Mouse (Mus musculus): ENCODE measurements around the gene Sytl2.
A peak's percentile ranks its signal among the peaks of the same experiment; 100 is the strongest.

Gene Sytl2

DNA sequence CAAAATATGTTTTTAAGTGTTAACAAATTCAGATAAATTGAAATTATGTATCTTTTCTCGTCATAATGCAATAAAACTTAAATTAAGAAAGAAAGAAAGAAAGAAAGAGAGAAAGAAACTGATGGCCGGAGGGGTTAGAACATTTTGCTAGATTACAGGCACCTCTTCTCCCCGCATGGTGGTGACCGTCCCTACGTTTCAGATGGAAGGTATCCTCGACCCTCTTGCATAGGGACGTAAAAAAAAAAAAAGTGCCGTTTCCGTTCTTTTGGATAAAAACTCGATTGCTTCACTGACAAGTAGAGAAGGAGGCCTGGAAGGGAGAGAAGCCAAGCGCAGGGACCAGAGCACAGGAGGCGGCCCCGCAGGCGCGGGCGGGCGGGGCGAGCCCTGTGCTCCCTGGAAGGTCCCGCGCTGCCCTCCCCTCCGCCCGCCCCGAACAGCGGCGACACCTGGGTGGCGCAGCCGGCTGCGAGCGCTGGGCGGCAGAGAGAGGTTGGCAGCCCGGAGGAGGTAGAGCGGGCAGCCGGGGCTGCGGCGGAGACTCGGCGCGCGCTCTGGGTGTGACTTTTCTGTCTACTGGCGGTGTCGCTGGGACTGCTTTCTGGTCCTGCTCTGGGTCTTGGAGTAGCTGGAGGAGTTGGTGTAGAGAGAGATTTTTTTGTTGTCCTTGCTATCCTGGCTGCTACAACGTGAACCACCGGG is at the start of gene Sytl2:
Gene Sytl2 (plus strand): TSS at position 311 of the 705 bp plus-strand sequence.
- DNase-seq (ENCODE audit: low read depth): peak; percentile 68

DNA sequence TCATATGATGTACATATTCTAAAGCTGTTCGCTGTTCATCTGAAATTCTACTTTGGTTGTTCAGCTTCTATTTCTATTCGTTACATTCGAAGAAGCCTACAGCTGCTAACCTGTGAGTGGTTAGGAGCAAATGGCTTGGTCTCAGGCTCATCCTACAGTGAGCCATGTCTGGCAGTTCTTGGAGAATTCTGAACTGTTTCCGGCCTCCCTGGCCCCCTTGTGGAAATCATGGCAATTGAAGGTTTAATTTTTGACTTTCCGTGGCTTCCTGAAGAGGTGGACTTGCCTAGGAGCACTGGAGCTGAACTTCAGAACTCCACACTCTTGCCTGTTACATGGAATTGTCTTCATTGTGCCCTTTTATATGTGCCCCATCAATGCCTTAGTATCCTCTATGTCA is 49.1 kb upstream of the Sytl2 start:
- peak; percentile 61 for DNase-seq (ENCODE audit: low read depth)

DNA sequence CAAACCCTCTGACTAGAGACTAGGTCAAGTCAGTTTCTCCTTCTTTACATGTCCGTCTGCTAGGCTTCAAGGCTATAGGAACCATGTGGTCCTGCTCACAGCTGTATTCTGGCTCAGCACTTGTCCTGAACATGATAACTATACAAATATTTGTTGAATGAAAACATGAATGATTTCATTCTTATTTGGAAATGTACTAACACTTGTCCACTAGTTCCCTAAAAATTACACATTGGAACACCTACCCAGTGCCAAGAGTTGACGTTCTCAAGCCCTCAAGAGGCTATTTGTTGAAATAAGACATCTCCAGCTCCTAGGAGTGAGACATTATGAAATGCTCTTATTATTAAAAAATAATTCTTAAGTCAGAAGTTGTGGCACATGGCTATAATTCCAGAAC is 43.4 kb upstream of the Sytl2 start:
- DNase-seq (ENCODE audit: low read depth): no peak

DNA sequence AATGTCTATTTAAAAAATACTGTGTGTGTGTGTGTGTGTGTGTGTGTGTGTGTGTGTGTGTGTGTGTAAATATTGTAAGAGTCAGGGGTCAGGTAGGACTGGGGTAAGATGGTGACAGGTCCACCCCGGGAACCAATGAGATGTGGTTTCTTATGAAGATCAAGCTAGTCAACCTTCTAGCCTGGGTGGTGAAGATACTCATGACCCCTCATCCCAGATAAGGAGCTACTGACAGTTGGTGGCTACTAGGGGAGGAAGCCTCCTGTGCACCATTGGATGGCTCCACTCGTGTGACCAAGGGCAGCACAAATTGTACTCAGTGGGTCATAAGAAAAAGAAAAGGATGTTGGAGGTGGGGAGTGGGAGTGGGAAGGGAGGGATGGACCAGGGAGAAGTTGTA is 42.2 kb upstream of the Sytl2 start:
- DNase-seq (ENCODE audit: low read depth): no peak

DNA sequence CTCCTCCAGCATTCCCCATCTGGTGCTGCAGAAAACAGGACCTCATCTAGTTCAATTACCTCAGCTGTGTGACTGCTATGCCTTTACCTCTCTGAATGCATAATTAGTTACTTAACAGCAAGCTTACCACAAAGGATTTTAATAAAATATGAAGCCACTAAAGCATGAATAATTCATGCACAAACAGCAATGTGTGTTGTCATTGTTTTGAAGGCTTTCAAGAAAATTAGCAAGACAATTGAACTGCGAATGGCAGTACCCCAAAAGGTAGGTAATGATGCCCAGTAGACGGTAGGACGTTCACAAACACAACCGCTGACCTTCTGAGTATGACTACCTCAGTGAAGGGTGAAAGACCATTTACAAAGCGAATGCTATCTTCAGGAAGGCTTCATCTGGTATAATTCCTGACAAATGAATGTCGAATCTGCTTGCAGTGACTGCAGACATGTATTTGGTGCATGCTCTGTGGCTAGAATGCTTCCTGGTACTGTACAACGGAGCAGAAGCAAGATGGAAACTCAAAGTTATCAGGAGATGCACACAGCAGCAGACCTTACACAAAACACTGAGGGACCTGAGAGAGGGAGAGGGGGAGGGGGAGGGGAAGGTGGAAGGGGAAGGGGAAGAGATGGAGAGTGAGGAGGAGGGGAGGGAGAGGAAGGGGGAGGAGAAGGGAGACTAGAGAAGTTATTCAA is 40.0 kb upstream of the Sytl2 start:
- DNase-seq (ENCODE audit: low read depth): no peak

DNA sequence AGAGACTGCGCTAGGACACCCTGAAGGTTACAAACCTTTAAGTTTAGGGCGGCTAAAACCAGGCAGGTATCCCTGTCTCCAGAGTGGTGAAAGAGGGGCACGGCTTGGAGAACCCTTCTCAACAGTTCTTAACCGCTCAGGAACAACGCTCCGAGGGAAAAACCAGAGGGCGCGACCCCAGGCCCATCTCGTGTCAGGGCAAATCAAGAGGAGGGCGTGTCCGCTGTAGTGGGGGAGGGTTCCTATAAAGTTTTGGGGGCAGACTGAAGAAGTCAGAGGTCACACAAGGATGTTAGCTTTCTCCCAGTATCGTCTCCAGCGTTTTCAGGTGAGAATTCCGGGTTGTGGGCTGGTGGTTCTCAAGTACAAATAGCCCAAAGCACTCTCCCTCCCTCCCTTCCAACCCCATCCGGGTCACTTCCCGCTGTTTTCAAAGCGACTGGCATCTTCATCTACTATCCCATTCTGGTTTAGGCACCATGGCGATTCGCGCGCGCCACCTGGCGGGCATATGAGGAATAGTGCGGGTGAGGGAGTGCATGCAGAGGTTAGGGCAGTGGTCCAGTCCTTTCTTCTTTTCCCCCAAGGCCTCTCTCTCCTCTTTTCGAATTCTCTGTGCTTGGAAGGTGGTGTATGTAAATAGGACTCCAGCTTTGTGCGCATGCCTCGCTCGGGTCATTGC is 36.6 kb upstream of the Sytl2 start, which contains the start of gene Ccdc83:
Gene Ccdc83 (minus strand): TSS at position 489 of the 682 bp plus-strand sequence.
- peak; percentile 92 for DNase-seq (ENCODE audit: low read depth)

DNA sequence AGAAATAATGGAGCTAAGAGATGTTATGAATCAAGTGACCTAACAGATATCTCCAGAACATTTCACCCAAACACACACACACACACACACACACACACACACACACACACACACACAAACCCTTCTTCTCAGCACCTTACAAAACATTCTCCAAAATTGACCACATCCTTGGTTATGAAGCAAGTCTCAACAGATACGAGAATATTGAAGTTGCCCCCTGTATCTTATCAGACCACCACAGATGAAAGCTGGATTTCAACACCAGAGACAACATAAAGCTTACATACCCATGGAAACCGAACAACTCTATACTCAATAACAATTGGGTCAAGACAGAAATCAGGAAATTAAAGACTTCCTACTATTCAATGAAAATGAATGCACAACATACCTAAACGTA is 31.9 kb upstream of the Sytl2 start:
- no peak for DNase-seq (ENCODE audit: low read depth)

DNA sequence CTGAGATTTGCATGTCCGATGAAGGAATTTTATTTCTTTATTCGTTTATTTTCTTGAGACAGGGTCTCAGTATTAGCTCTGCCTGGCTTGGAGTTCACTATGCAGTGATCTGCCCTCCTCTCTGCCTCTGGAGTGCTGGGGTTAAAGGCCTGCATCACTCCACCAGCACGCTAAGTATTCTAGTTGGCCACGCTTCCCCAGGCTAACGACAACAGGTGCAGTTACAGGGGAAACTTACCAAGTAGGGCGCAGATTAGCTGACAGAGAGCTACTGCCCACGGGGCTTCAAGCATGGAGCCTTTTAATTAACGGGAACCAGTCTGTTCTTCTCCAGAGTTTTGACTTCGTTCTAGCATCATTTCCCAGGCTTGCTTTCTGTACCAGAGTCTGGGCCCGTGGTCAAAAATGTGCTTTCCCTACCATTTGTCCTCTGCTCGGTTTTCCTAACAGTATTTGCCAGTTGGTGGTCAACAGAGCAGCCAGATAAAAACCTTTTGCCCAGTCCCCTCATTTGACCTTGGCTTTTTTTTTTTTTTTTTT is 27.4 kb upstream of the Sytl2 start:
- no peak for DNase-seq (ENCODE audit: low read depth)

DNA sequence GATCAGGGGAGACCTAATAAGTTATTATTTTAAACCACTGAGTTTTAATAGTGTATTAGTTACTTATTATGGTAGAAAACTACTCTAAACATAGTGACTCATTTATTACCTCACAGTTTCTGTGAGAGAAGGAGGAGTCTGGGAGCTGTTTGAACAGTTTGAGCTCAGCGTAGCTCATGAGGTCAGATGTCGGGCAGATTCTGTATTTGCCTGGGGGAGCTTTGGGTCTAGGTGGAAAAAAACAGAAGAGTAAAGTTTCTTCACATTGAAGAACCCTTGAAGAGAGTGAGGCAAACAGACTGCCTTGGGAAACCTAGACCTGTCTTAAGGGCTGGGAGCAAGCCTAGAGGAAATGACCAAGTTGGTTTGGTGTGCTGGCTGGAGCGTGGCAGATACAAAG is 24.8 kb upstream of the Sytl2 start:
- no peak for DNase-seq (ENCODE audit: low read depth)

DNA sequence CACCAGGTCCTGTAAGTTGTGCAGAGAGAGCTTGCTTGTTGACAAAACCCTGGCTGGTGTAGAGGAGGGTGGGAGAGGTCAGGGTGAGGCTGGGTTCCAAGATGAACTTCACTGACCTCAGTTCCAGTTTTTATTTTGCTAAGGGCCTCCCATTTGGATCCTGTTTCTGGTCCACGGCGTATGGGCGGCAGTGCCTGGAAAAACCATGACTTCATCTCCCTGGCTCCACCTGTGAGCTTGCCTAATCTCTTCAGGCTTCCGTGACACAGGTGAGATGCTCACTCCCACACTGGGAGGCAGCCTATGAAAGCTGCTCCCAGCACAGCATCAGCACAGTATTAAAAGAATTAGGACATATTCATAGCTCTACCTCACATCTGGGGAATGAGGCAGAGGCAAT is 24.3 kb upstream of the Sytl2 start:
- DNase-seq (ENCODE audit: low read depth): no peak

DNA sequence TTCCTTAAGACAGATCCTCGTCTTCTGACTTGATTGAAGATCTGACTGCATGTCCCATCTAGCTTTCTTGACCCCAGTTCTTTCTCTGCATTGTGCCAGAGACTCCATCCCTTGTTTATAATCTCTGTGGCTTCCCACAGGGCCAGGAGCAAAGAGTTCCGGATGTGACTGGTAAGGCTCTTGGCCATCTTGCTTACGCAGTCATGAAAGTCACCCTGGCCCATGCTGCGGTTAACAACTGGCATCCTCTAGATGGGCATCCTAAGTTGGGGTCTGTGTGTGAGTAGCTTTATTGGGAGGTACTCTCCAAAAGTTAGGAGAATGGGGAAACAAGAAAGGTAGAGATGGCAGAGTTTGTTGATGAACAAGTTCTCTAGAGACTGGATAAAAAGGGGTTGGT is 22.9 kb upstream of the Sytl2 start:
- no peak for DNase-seq (ENCODE audit: low read depth)

DNA sequence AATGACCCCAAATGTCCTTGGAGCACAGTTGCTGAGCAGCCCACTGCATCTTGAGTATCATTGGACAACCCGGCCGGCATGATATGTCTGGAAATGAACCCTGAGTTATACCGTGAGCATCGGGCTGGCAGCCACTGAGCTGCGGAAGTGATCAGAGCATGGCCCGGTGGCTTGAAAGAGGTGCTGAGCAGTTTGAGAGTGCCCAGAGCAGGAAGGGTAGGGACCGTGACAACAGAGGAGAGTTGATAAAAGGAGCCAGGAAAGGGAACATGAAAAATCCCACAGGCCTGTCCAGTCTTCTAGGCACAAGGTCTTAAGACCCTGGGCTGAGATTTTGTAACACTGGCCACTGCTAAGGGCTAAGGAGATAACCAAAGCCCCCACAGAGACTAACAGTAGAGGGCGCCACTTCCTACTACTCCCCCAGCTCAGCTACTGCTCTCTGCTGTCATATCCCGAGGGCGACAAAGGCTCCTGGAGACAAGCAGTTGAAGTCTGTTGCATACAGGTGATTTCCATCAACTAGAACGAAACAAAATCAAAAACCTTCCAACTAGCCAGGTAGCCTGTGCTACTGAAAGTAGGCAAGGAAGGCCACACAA is 21.7 kb upstream of the Sytl2 start:
- DNase-seq (ENCODE audit: low read depth): peak; percentile 68

DNA sequence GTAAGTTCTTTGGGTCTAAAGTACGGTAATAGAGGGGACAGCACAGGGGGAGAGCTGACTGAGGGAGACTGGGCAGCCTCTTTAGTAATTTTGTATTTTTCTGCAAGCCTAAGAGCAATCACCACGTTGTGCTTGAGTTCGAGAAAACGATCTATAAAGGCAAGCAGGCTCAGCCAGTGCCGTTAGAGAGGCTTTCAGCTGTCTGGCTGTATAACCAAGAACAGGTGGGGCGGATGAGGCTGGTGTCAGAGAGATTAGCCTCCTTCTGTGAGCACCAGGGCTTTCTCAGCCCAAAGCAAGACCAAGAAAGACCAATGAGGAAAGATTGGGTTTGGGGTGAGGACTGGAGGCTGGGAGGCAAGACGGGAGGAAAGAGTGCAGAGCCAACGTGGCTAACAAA is 21.2 kb upstream of the Sytl2 start:
- no peak for DNase-seq (ENCODE audit: low read depth)

DNA sequence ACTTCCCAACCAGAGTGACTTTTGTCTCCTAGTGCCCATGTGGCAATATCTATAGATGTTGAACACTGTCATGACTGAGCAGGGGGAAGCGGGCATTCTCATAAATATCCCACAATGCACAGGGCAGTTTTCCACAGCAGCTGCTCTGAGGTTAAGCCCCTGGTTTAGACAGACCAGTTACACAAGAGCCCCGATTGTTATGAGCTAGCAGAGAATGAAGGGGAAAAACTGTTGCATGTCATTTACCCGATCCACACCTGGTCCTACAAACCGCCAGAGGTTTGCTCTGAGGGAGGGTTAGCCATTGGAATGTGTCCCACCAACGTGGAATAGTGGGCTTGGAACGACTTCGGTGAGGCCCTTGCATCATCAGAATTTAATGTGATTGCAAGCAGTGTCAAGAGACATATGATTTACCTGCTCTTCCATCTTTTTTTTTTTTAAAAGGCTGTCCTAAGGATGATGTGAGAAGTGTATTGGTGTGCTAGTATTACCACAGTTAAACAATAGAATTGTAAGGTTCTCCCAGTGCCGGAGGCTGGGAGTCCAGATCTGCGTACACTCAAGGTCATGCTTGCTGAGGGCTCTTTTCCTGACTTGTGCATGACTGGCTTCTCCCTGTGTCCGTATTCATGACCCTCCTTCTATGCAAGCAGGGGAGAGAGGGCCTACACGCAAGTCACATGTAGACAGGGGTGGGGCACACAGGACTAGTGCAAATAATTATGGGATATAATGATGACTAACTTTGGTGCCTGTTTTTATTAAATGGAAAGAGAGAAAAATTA is 20.1 kb upstream of the Sytl2 start:
- no peak for DNase-seq (ENCODE audit: low read depth)

DNA sequence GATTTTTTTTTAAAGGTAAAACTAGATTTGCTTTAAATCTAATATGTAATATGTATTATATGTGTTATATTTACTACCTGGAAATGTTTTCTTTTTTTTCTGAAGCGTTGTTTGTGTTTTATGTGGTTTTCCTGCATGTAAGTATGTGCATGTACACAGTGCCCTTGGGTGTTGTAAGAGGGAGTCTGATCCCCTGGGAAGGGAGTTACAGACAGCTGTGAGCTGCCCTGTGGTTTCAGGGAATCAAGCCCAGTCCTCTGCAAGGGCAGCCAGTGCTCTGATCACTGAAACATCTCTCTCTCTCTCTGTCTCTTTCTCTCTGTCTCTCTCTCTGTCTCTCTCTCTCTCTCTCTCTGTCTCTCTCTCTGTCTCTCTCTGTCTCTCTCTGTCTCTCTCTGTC is 19.3 kb upstream of the Sytl2 start:
- DNase-seq (ENCODE audit: low read depth): no peak

DNA sequence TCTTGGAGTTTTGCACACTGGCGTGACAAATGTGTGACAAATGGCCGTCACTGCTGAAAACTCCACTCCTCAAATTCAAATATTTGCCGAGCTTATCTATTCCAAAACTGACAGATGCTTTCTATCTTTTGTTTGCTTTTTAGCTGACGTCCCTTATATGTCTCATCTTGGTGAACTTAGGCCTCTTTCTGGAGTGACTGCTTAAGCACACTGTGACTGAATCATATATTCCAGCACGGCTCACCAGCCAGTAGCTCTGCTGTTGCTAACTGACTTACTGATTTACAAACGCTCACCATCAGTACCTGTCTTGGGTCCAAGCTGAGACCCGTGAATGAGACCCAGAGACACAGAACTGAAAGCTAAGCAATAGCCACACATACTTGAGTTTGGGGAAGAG is 17.3 kb upstream of the Sytl2 start:
- DNase-seq (ENCODE audit: low read depth): no peak

DNA sequence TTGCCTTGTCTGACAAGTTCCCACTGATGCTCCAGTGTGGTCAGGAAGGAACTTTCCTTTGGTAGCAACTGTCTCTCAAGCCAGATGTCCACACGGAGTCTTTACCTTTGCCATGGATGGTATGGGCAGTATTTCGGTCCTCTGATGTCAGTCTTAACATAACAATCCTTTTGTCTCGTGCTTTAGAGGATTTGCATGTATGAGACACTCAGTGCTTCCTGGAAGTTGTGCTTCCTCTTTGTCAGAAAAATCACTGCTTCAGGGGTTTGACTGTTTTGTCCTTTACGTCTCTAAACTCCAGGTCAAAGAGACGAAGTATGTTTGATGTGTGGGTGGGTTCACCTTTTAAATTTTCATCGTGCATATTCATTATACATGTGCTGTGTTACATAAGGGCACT is 10.2 kb upstream of the Sytl2 start:
- no peak for DNase-seq (ENCODE audit: low read depth)

DNA sequence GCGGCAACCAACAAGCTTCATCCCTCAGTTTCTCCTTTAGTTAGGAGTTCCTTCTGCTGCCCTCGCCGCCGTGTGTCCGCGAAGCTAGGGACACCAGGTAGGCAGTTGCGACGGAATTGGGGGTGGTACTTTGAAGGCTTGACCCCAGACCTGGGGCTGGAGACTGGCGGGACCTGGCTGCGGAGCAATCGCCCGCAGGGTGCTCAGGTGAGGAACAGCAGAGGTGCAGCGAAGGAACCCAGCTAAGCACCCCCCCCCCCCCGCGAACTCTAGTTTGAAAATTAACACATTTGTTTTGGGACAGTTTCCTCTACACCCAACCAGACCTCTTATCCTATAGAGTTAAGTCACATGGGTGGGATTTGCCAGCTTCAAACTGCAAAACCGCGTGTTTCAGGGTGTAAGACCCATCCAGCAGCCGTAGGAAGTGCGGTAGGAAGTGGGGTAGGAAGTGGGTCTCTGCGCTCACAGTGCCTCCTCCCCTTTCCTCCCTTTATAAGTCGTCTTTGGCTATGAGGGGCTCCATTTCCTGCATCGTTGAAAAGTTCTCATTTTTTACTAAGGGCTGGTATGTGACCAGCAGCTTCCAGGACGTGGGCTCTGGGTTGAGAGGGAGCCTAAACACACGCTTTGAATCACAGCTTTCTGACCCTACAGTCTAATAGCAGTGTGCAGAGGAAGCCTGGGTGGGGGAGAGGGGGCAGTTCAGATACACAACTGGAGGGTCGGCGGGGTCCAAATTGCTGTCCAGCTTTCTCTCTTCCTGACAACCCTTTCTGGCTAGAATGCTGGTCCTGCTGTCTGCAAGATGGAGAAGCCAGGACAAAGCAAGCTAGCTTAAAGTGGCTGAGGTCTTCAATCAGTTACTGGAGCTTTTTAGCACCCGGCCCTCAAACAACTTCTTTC is 848 bp downstream of the Sytl2 start:
- no peak for DNase-seq (ENCODE audit: low read depth)

DNA sequence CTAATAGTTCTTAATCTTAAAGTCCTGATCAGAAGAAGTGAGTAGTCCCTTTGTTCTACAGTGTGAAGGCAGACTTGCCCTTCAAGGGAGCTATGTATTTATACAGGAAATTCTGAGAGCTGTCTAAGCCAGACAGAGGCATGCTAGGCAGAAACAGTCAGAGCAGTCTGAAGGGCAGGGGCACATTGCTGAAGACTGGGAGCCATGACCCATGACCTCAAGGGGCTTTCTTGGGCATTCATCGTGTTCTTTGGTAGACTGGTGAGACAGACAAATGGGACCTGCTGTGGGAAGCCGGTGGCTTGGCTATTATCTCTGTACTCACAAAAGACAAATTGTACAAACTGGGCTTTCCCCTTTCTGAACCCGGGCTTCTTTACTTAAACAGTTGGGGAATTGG is 4.0 kb downstream of the Sytl2 start:
- no peak for DNase-seq (ENCODE audit: low read depth)

DNA sequence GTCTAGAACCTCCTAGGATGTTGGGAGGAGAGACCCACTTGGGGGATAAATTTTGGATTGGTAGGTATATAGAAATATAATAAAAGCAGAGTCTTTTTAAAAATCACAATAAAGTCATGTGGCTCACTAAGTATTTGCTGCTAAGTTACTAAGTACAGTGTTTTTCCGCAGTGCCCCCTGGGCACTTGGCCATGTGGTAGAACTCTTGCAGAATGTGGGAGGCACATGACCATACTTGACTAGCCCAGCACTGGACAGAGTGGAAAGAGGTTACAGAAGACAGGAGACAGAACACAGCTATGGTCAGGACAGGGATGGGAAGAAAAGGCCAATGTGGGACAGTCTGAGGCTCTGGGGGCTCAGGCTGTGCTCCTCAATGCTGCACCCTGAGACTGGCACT is 4.9 kb downstream of the Sytl2 start:
- DNase-seq (ENCODE audit: low read depth): peak; percentile 70

DNA sequence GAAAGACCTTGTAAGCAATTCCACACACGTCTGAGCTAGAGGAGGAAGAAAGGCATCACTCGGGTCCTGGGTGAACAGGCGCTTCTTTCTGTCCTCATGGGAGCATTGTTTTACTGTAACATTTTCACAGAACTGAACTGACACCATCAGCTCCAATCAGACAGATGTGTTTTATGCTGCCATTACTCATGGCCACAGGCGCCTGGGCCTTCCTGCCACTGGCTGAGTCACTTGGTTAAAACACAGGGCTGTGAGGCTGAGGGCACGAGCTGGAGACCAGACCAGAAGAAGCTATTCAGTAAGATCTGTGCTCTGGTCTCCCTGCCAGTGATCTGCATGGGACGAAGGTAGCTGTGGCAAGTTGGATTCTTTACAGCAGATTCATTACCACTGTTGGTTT is 6.0 kb downstream of the Sytl2 start:
- DNase-seq (ENCODE audit: low read depth): peak; percentile 69
